Mouse (Mus musculus) liver, embryonic 14.5 days (tissue): ENCODE measurements around the gene Uox.

Source experiments
- CTCF ChIP-seq: IDR thresholded peaks from 2 replicates; pipeline ENCODE4 v1.5.1; 2016; ENCODE audit warnings: antibody characterized with exemption, low read depth, control low read depth
- EP300 ChIP-seq: IDR thresholded peaks from 2 replicates; pipeline ENCODE4 v1.6.1; 2016; ENCODE audit warnings: antibody characterized with exemption, low read depth

DNA sequence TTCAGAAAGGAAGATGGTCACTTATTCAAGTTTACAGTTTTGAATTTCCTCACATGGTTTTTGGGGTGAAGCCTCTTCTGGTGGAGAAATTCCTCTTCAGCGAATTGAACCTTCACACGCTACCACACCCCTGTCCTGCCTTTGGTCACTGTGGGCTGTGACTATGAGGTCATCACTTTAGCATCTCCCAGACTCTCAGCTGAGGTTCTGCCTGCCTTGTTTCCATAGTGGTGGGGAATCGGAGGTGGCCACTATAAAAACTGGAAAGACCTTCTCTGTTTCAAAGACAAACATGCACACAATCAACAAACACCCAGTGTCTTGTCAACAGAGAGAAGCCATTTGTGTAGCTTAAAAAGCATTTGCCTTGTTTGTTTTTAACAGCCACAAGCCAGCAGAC lies 81.0 kb downstream of the Uox start, which contains the start of gene 4930503B20Rik:
- TF ChIP-seq CTCF (no peak), EP300 (no peak)
